Mouse (Mus musculus) embryonic facial prominence, embryonic 10.5 days (tissue): ENCODE data around the gene Efcab14. TPM values are rescaled to one million over a fixed set of nuclear protein-coding genes. Genes with fewer than 3 reads are reported as not detected.

ENCODE experiments used
- DNase-seq: peaks from one replicate; pipeline ENCODE4 v3.0.0-alpha.2; 2017; ENCODE audit warnings: low spot score
- H3K27ac ChIP-seq: fragments of 300-500 bp; sonication (generic); replicated peaks from 2 replicates; pipeline ENCODE4 v1.5.1; 2016; ENCODE audit warnings: mild to moderate bottlenecking
- H3K27me3 ChIP-seq: fragments of 300-500 bp; sonication (generic); replicated peaks from 2 replicates; pipeline ENCODE4 v1.6.1; 2016; ENCODE audit warnings: low read depth, mild to moderate bottlenecking; ENCODE audit not compliant: poor library complexity, severe bottlenecking
- H3K36me3 ChIP-seq: fragments of 300-500 bp; sonication (generic); replicated peaks from 2 replicates; pipeline ENCODE4 v1.6.1; 2016; ENCODE audit warnings: mild to moderate bottlenecking, moderate library complexity
- H3K4me1 ChIP-seq: fragments of 300-500 bp; sonication (generic); 2 replicates; pipeline ENCODE4 v1.6.1; 2016
- H3K4me3 ChIP-seq: fragments of 300-500 bp; sonication (generic); 2 replicates; pipeline ENCODE4 v1.5.1; 2016; ENCODE audit warnings: mild to moderate bottlenecking, moderate library complexity
- H3K9me3 ChIP-seq: fragments of 300-500 bp; sonication (generic); 2 replicates; pipeline ENCODE4 v1.6.1; 2016; ENCODE audit warnings: mild to moderate bottlenecking
- WGBS: fragments of 180-500 bp; shearing (Covaris S2); methylation state at CpG from one replicate; pipeline ENCODE4 v1.1.7; 2016; 5-methylcytosine and 5-hydroxymethylcytosine counted together
- polyA plus RNA-seq: library from polyadenylated mRNA; unstranded; fragments of >200 nt; fragmentation: Nextera tagmentation; extraction: Ambion mirVana; gene quantifications from 2 replicates; pipeline ENCODE4 v1.2.1, GENCODE M21; 2016

Efcab14 gene
- polyA plus RNA-seq, 1 experiment from 2014 or later = 34.2 TPM

GRCm38 (mm10) chr4:115782026-115782805, 44.7 kb downstream of the Efcab14 start:
- Histone ChIP-seq H3K9me3 (no peaks in the 10 kb centered on the region), H3K27ac (no peak overlapping the region), H3K36me3 (peaks cover 8% of the 10 kb centered on the region), H3K4me3 (no peak overlapping the region), H3K27me3 (peaks cover 5% of the 10 kb centered on the region; the same call in 1 of the 2 replicates), H3K4me1 (peaks cover 14% of the 10 kb centered on the region)
- 92% methylated on average over 5 of the region's 5 CpGs for WGBS
- no peak for DNase-seq

GRCm38 (mm10) chr4:115784769-115785510, 47.4 kb downstream of the Efcab14 start, which contains the start of gene Atpaf1:
Gene Atpaf1 (plus strand): TSS chr4:115784812.
- peaks cover 13% of the 10 kb centered on the region for H3K36me3 ChIP-seq
- WGBS = under 1% methylated on average over 69 of the region's 69 CpGs

GRCm38 (mm10) chr4:115785511-115786034, 48.0 kb downstream of the Efcab14 start:
- DNase-seq = no peak
- 62% methylated on average over 7 of the region's 7 CpGs for WGBS

More at GRCm38 (mm10) chr4:115784769-115785510, 47.4 kb downstream of the Efcab14 start, which contains the start of gene Atpaf1:
- Histone ChIP-seq H3K9me3 (no peaks in the 10 kb centered on the region), H3K27me3 (peaks cover 5% of the 10 kb centered on the region; the same call in 1 of the 2 replicates), H3K4me3 (peak within 1 kb of the TSS; percentile 87), H3K27ac (peak within 1 kb of the TSS; percentile 90), H3K4me1 (peaks cover 14% of the 10 kb centered on the region)
- DNase-seq = peak; percentile 84

GRCm38 (mm10) chr4:115790864-115791263, 53.3 kb downstream of the Efcab14 start:
- Histone ChIP-seq H3K27me3 (no peaks in the 10 kb centered on the region), H3K4me3 (no peak overlapping the region), H3K36me3 (peaks cover 50% of the 10 kb centered on the region), H3K4me1 (peaks cover 5% of the 10 kb centered on the region), H3K27ac (no peak overlapping the region), H3K9me3 (no peaks in the 10 kb centered on the region)
- 84% methylated on average over 3 of the region's 3 CpGs for WGBS
- no peak for DNase-seq

More at GRCm38 (mm10) chr4:115785511-115786034, 48.0 kb downstream of the Efcab14 start:
- Histone ChIP-seq H3K27ac (peak overlapping the region; percentile 90), H3K4me1 (peaks cover 14% of the 10 kb centered on the region), H3K4me3 (peak overlapping the region; percentile 87), H3K27me3 (peaks cover 5% of the 10 kb centered on the region; the same call in 1 of the 2 replicates), H3K9me3 (no peaks in the 10 kb centered on the region), H3K36me3 (peaks cover 19% of the 10 kb centered on the region)

GRCm38 (mm10) chr4:115795360-115795759, 57.8 kb downstream of the Efcab14 start:
- peaks cover 77% of the 10 kb centered on the region for H3K36me3 ChIP-seq

GRCm38 (mm10) chr4:115799981-115800380, 62.4 kb downstream of the Efcab14 start:
- WGBS = 92% methylated on average over 3 of the region's 3 CpGs
- no peaks in the 10 kb centered on the region for H3K27me3 ChIP-seq
- H3K27ac ChIP-seq = no peak overlapping the region
- H3K9me3 ChIP-seq = no peaks in the 10 kb centered on the region
- H3K36me3 ChIP-seq = peaks cover 72% of the 10 kb centered on the region
- DNase-seq = no peak
- H3K4me1 ChIP-seq = no peaks in the 10 kb centered on the region
- H3K4me3 ChIP-seq = no peak overlapping the region

More at GRCm38 (mm10) chr4:115795360-115795759, 57.8 kb downstream of the Efcab14 start:
- H3K27ac ChIP-seq = no peak overlapping the region
- no peaks in the 10 kb centered on the region for H3K9me3 ChIP-seq
- H3K4me1 ChIP-seq = no peaks in the 10 kb centered on the region
- no peak overlapping the region for H3K4me3 ChIP-seq
- H3K27me3 ChIP-seq = no peaks in the 10 kb centered on the region
- DNase-seq = no peak
- 96% methylated on average over 3 of the region's 3 CpGs for WGBS

- Histone ChIP-seq H3K4me3 (no peak overlapping the region), H3K36me3 (peaks cover 54% of the 10 kb centered on the region), H3K27ac (no peak overlapping the region), H3K9me3 (no peaks in the 10 kb centered on the region), H3K4me1 (no peaks in the 10 kb centered on the region), H3K27me3 (no peaks in the 10 kb centered on the region)
- no peak for DNase-seq
- WGBS = 90% methylated on average over 4 of the region's 4 CpGs
These were observed 74.8 kb downstream of the Efcab14 start for GRCm38 (mm10) chr4:115812326-115812725.

GRCm38 (mm10) chr4:115815606-115816005, 78.1 kb downstream of the Efcab14 start:
- Histone ChIP-seq H3K36me3 (peaks cover 47% of the 10 kb centered on the region), H3K4me3 (no peak overlapping the region), H3K27ac (no peak overlapping the region), H3K9me3 (no peaks in the 10 kb centered on the region), H3K4me1 (no peaks in the 10 kb centered on the region), H3K27me3 (no peaks in the 10 kb centered on the region)
- no peak for DNase-seq
- WGBS = 91% methylated on average over 5 of the region's 5 CpGs

- Histone ChIP-seq H3K36me3 (peaks cover 13% of the 10 kb centered on the region; the same call in 1 of the 2 replicates), H3K9me3 (no peaks in the 10 kb centered on the region), H3K4me3 (no peak overlapping the region), H3K27ac (no peak overlapping the region), H3K27me3 (no peaks in the 10 kb centered on the region), H3K4me1 (peaks cover 8% of the 10 kb centered on the region; the same call in 1 of the 2 replicates)
- no peak for DNase-seq
- 77% methylated on average over 3 of the region's 3 CpGs for WGBS
These were observed 82.7 kb downstream of the Efcab14 start for GRCm38 (mm10) chr4:115820199-115820598.

GRCm38 (mm10) chr4:115820944-115821343, 83.4 kb downstream of the Efcab14 start:
- H3K36me3 ChIP-seq = peaks cover 5% of the 10 kb centered on the region; the same call in 1 of the 2 replicates
- H3K27ac ChIP-seq = no peak overlapping the region
- peaks cover 8% of the 10 kb centered on the region; the same call in 1 of the 2 replicates for H3K4me1 ChIP-seq
- no peaks in the 10 kb centered on the region for H3K27me3 ChIP-seq
- 80% methylated on average over 3 of the region's 3 CpGs for WGBS
- H3K9me3 ChIP-seq = no peaks in the 10 kb centered on the region
- H3K4me3 ChIP-seq = no peak overlapping the region
- no peak for DNase-seq

- Histone ChIP-seq H3K4me1 (peaks cover 8% of the 10 kb centered on the region; the same call in 1 of the 2 replicates), H3K27me3 (peaks cover under 1% of the 10 kb centered on the region), H3K36me3 (peaks cover under 1% of the 10 kb centered on the region; the same call in 1 of the 2 replicates), H3K9me3 (no peaks in the 10 kb centered on the region), H3K27ac (no peak overlapping the region), H3K4me3 (no peak overlapping the region)
- no peak for DNase-seq
These were observed 83.9 kb downstream of the Efcab14 start for GRCm38 (mm10) chr4:115821431-115821830.

- H3K4me3 ChIP-seq = no peak overlapping the region
- H3K36me3 ChIP-seq = no peaks in the 10 kb centered on the region
- 82% methylated on average over 3 of the region's 3 CpGs for WGBS
- no peaks in the 10 kb centered on the region for H3K9me3 ChIP-seq
- peaks cover 8% of the 10 kb centered on the region; the same call in 1 of the 2 replicates for H3K4me1 ChIP-seq
- H3K27ac ChIP-seq = no peak overlapping the region
- H3K27me3 ChIP-seq = peaks cover 6% of the 10 kb centered on the region
- DNase-seq = no peak
These were observed 84.4 kb downstream of the Efcab14 start for GRCm38 (mm10) chr4:115821928-115822327.
